Mouse (Mus musculus) midbrain, embryonic 13.5 days (tissue): Measurements from ENCODE around the gene Vgll1. TPM values are rescaled to one million over a fixed set of nuclear protein-coding genes. Genes with fewer than 3 reads are reported as not detected.

Experiments used
- ATAC-seq: fragments of 200-750 bp; cut with Nextera tagmentation; 2 replicates; pipeline ENCODE4 v1.8.0; 2017; ENCODE audit warnings: mild to moderate bottlenecking, moderate TSS enrichment, moderate library complexity
- H3K27ac ChIP-seq: fragments of 300-500 bp; sonication (generic); 2 replicates; pipeline ENCODE4 v1.5.1; 2015; ENCODE audit warnings: inconsistent platforms, mild to moderate bottlenecking, moderate library complexity
- H3K27me3 ChIP-seq: fragments of 300-500 bp; sonication (generic); 2 replicates; pipeline ENCODE4 v1.6.1; 2015; ENCODE audit warnings: mild to moderate bottlenecking, inconsistent platforms
- H3K36me3 ChIP-seq: fragments of 300-500 bp; sonication (generic); 2 replicates; pipeline ENCODE4 v1.6.1; 2015; ENCODE audit warnings: mild to moderate bottlenecking, inconsistent platforms
- H3K4me1 ChIP-seq: fragments of 300-500 bp; sonication (generic); replicated peaks from 2 replicates; pipeline ENCODE4 v1.6.1; 2015; ENCODE audit warnings: inconsistent platforms
- H3K4me2 ChIP-seq: fragments of 300-500 bp; sonication (generic); replicated peaks from 2 replicates; pipeline ENCODE4 v1.6.1; 2015; ENCODE audit warnings: moderate library complexity, mild to moderate bottlenecking, inconsistent platforms
- H3K4me3 ChIP-seq: fragments of 300-500 bp; sonication (generic); replicated peaks from 2 replicates; pipeline ENCODE4 v1.5.1; 2015; ENCODE audit warnings: mild to moderate bottlenecking, inconsistent platforms
- H3K9ac ChIP-seq: fragments of 300-500 bp; sonication (generic); replicated peaks from 2 replicates; pipeline ENCODE4 v1.6.1; 2015; ENCODE audit warnings: mild to moderate bottlenecking, inconsistent platforms
- H3K9me3 ChIP-seq: fragments of 300-500 bp; sonication (generic); 2 replicates; pipeline ENCODE4 v1.6.1; 2016; ENCODE audit warnings: mild to moderate bottlenecking, inconsistent platforms
- WGBS: fragments of 180-500 bp; shearing (Covaris S2); methylation state at CpG from one replicate; pipeline ENCODE4 v1.1.7; 2015; 5-methylcytosine and 5-hydroxymethylcytosine counted together
- polyA plus RNA-seq: library from polyadenylated mRNA; unstranded; fragments of >200 nt; fragmentation: Nextera tagmentation; extraction: Ambion mirVana; gene quantifications from 2 replicates; pipeline ENCODE4 v1.2.1, GENCODE M21; 2015

Vgll1 gene
- polyA plus RNA-seq, 1 experiment from 2014 or later, result not detected

GRCm38 (mm10) chrX:57137627-57138026, 49.7 kb downstream of the Vgll1 start:
- Histone ChIP-seq H3K4me2 (no peak overlapping the region), H3K9ac (no peak overlapping the region), H3K27me3 (no peaks in the 10 kb centered on the region), H3K36me3 (no peaks in the 10 kb centered on the region), H3K9me3 (no peaks in the 10 kb centered on the region), H3K27ac (no peak overlapping the region), H3K4me3 (no peak overlapping the region), H3K4me1 (no peaks in the 10 kb centered on the region)
- ATAC-seq, result no peak

GRCm38 (mm10) chrX:57153520-57153919, 65.6 kb downstream of the Vgll1 start:
- Histone ChIP-seq H3K27me3 (no peaks in the 10 kb centered on the region), H3K9ac (no peak overlapping the region), H3K27ac (no peak overlapping the region), H3K36me3 (no peaks in the 10 kb centered on the region), H3K9me3 (no peaks in the 10 kb centered on the region), H3K4me2 (no peak overlapping the region), H3K4me3 (no peak overlapping the region), H3K4me1 (no peaks in the 10 kb centered on the region)
- 81% methylated on average over 1 of the region's 1 CpGs for WGBS
- ATAC-seq, result no peak

Other genes starting within 250 kb of the Vgll1 start
- not detected in 2 replicates for gene Adgrg4, start 217.9 kb upstream of the Vgll1 start, polyA plus RNA-seq
- gene Brs3, start 45.0 kb upstream of the Vgll1 start, polyA plus RNA-seq, result 0.07 TPM in 1 of 2 replicates, not detected in the other
- 96.2 and 105 TPM in 2 replicates for gene Htatsf1, start 34.5 kb upstream of the Vgll1 start, polyA plus RNA-seq
- gene Cd40lg, start 124.0 kb downstream of the Vgll1 start, polyA plus RNA-seq, result not detected in 2 replicates